Mouse (Mus musculus) heart, adult 18-20 months (tissue): ENCODE results near the gene Zfp280c. TPM values are rescaled to one million over a fixed set of nuclear protein-coding genes. Genes with fewer than 3 reads are reported as not detected.

Source experiments
- DNase-seq, 2 experiments: peaks; one replicate each; pipeline ENCODE4 v3.0.0; 2021 to 2022; ENCODE audit warnings: mixed read lengths in 1 of 2
- long read RNA-seq, 2 experiments: library from polyadenylated mRNA; stranded (forward); transcript quantifications; one replicate each; pipeline ENCODE4 v2.0.0; 2021
- total RNA-seq, 2 experiments: library from RNA; stranded (reverse); gene quantifications; 2 replicates each; pipeline ENCODE4 v1.2.3; 2021

Gene Zfp280c
- total RNA-seq = 1 to 10 TPM; 3.3 to 4.8 TPM
- long read RNA-seq, experiment 1 = 0 reads
- long read RNA-seq, experiment 2, partial matches to known transcripts = 0 of 1 reads
- long read RNA-seq, experiment 2, other reads (novel, unspliced or antisense) = 1 of 1 reads

GRCm38 (mm10) chrX:48594099-48594760 is at the start of gene Zfp280c:
TSS of gene Zfp280c (minus strand) at chrX:48594504.
- DNase-seq = peak; percentile 74 to 75

GRCm38 (mm10) chrX:48637032-48637431 is 42.7 kb upstream of the Zfp280c start:
- DNase-seq = no peak

GRCm38 (mm10) chrX:48624054-48624420 is 29.7 kb upstream of the Zfp280c start:
- DNase-seq = no peak

- peak; percentile 83 to 84 for DNase-seq
Measured at GRCm38 (mm10) chrX:48623379-48624053, 29.2 kb upstream of the Zfp280c start, which contains the start of gene Slc25a14. TSS of gene Slc25a14 (plus strand) at chrX:48623413.

- no peak for DNase-seq
Measured at GRCm38 (mm10) chrX:48623049-48623378, 28.7 kb upstream of the Zfp280c start.

- no peak for DNase-seq
Measured at GRCm38 (mm10) chrX:48604872-48605271, 10.6 kb upstream of the Zfp280c start.

GRCm38 (mm10) chrX:48596906-48597305 is 2.6 kb upstream of the Zfp280c start:
- DNase-seq = peak in 1 of 2 experiments; percentile 0

- no peak for DNase-seq
Measured at GRCm38 (mm10) chrX:48596053-48596452, 1.7 kb upstream of the Zfp280c start.

- DNase-seq = peak in 1 of 2 experiments; percentile 18
Measured at GRCm38 (mm10) chrX:48593721-48594098, 594 bp downstream of the Zfp280c start.

GRCm38 (mm10) chrX:48583332-48583731 is 11.0 kb downstream of the Zfp280c start:
- DNase-seq = no peak

- DNase-seq = peak; percentile 58 to 85
Measured at GRCm38 (mm10) chrX:48532175-48532574, 62.1 kb downstream of the Zfp280c start.

- no peak for DNase-seq
Measured at GRCm38 (mm10) chrX:48526435-48526834, 67.9 kb downstream of the Zfp280c start.

GRCm38 (mm10) chrX:48525866-48526265 is 68.4 kb downstream of the Zfp280c start:
- DNase-seq = no peak

- DNase-seq = no peak
Measured at GRCm38 (mm10) chrX:48525332-48525731, 69.0 kb downstream of the Zfp280c start.

- no peak for DNase-seq
Measured at GRCm38 (mm10) chrX:48523512-48523911, 70.8 kb downstream of the Zfp280c start.

- DNase-seq = no peak
Measured at GRCm38 (mm10) chrX:48521651-48522050, 72.7 kb downstream of the Zfp280c start.

- no peak for DNase-seq
Measured at GRCm38 (mm10) chrX:48519549-48520085, 74.7 kb downstream of the Zfp280c start.

- DNase-seq = no peak
Measured at GRCm38 (mm10) chrX:48518808-48519548, 75.3 kb downstream of the Zfp280c start, which contains the start of gene Rab33a. TSS of gene Rab33a (plus strand) at chrX:48519285.

- no peak for DNase-seq
Measured at GRCm38 (mm10) chrX:48518211-48518807, 76.0 kb downstream of the Zfp280c start.

- no peak for DNase-seq
Measured at GRCm38 (mm10) chrX:48513824-48514223, 80.5 kb downstream of the Zfp280c start.

- DNase-seq = peak; percentile 89 to 96
Measured at GRCm38 (mm10) chrX:48513166-48513807, 81.0 kb downstream of the Zfp280c start, which contains the start of gene Aifm1. TSS of gene Aifm1 (minus strand) at chrX:48513563.

- DNase-seq = no peak
Measured at GRCm38 (mm10) chrX:48493763-48494162, 100.5 kb downstream of the Zfp280c start.
